Mouse (Mus musculus): Measurements from ENCODE around the gene Txnrd2. TPM values are rescaled to one million over a fixed set of nuclear protein-coding genes. Genes with fewer than 3 reads are reported as not detected.

Txnrd2 gene
- polyA plus RNA-seq, 1 experiment from 2014 or later: 23.3 TPM

DNA sequence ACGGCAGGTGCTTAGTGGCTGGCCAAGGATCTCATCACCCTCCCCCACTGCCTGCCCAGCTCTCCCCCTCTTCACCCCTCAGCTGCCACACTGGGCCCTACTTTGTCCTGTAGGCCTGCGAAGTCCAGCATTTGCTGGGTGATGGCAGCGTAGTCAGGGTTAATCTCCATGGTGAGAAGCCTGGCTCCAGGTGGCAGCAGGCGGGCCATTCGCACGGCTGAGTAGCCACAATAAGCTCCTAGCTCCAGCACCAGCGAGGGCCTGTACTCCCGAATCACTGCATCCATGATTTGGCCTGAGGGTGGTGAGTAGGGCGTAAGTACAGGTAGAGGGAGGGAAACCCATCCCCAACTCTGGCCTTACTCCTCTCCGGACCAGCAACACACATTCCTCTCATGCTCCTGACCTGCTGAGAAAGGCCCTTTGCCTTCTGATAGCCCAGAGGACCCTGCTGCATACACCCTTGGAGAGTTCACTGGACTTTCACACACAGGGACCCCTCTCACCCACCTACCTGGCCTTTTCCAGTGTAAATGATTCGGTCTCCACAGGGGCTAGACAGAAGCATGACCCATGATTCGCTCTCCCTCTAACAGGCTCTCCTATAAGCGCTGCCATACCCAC is 15.0 kb upstream of the Txnrd2 start:
- Histone ChIP-seq H3K9ac (0 out of 2 replicates have a peak overlapping the region, but pooled peaks have one; percentile 12), H3K27ac (peak overlapping the region; percentile 36; the same call in 1 of the 2 replicates), H3K4me1 (peaks cover 22% of the 10 kb centered on the region), H3K4me2 (no peak overlapping the region), H3K36me3 (replicated peaks) (peaks cover 38% of the 10 kb centered on the region), H3K4me3 (replicated peaks) (no peak overlapping the region), H3K9me3 (no peaks in the 10 kb centered on the region), H3K27me3 (no peaks in the 10 kb centered on the region; the same call in 1 of the 2 replicates)
- no peak for ATAC-seq (ENCODE audit: low FRiP score)
- WGBS: 62% methylated on average over 13 of the region's 13 CpGs

DNA sequence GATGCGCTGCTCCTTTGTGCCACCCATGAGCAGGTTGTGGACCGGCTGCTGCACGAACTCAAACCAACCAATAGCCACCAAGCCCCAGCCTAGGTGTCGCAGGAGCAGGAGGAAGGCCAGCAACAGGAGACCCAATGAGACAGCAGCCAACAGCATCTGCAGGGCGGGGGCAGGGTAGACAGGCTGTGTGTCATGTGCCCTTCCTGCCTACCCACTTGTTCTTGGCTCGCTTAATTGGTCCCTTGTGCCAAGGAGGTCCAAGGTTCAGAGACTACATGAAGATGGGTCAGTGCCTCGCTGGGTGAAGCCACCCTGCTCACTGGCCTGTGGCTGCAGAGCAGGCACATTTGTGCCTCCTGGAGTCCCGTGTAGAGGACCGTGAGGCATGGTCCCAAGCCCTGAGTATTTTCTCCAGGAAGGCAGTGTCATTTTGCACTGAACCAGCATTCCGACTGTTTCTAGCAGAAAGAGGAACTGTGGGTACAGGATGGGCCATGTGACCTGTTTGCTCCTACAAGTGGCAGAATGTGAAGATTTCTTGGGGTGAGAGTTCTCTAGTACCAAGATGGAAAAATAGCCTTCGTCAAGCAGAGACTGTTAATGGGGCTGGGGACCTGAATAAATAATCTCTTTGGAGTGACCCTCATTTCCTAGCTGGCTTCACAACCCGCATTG is 14.2 kb upstream of the Txnrd2 start:
- 85% methylated on average over 12 of the region's 12 CpGs for WGBS
- Histone ChIP-seq H3K36me3 (replicated peaks) (peaks cover 36% of the 10 kb centered on the region), H3K4me1 (peaks cover 19% of the 10 kb centered on the region), H3K9me3 (no peaks in the 10 kb centered on the region), H3K27ac (no peak overlapping the region), H3K4me2 (no peak overlapping the region), H3K27me3 (no peaks in the 10 kb centered on the region; the same call in 1 of the 2 replicates), H3K9ac (no peak overlapping the region), H3K4me3 (replicated peaks) (no peak overlapping the region)
- no peak for ATAC-seq (ENCODE audit: low FRiP score)

DNA sequence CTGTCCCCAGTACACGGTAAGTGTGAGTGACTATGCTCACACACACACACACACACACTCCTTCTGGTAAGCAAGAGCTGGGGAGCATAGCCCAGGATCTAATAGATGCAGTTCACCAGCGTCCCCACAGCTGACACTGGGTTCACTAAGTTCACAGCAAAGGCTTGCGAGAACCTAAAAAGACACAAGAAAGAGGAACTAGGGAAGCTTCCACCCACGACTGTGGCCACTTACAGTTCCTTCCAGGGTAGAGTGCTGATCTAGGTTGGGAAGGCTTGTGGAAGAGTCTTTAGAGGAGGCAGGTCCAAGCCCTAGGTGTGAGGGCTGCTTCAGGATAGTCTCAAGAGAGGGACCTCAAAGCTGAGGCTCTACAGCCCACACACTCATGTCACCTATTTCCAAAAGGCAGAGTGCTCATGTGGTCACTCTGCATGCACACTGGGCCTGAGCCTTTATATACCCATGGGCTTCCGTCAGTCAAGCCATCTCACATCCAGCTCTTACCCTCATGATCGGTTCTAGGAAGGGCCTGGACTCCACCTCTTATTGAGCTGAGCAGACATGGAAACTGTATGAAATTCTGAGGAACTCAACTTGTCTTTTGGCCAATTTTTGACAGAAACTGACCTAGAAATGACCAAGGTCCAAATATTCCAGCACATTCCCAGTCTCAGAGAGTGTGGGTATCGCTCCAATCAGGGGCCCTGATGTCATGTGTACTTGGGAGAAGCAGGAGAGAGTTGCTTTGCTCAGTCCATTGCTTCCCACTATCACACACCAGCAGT is 13.0 kb upstream of the Txnrd2 start:
- H3K4me1 ChIP-seq: peaks cover 19% of the 10 kb centered on the region
- no peaks in the 10 kb centered on the region for H3K9me3 ChIP-seq
- H3K27ac ChIP-seq: no peak overlapping the region
- peaks cover 33% of the 10 kb centered on the region for H3K36me3 ChIP-seq (replicated peaks)
- H3K27me3 ChIP-seq: no peaks in the 10 kb centered on the region; the same call in 1 of the 2 replicates
- H3K4me2 ChIP-seq: no peak overlapping the region
- no peak for ATAC-seq (ENCODE audit: low FRiP score)
- no peak overlapping the region for H3K4me3 ChIP-seq (replicated peaks)
- H3K9ac ChIP-seq: no peak overlapping the region
- WGBS: 89% methylated on average over 7 of the region's 7 CpGs

DNA sequence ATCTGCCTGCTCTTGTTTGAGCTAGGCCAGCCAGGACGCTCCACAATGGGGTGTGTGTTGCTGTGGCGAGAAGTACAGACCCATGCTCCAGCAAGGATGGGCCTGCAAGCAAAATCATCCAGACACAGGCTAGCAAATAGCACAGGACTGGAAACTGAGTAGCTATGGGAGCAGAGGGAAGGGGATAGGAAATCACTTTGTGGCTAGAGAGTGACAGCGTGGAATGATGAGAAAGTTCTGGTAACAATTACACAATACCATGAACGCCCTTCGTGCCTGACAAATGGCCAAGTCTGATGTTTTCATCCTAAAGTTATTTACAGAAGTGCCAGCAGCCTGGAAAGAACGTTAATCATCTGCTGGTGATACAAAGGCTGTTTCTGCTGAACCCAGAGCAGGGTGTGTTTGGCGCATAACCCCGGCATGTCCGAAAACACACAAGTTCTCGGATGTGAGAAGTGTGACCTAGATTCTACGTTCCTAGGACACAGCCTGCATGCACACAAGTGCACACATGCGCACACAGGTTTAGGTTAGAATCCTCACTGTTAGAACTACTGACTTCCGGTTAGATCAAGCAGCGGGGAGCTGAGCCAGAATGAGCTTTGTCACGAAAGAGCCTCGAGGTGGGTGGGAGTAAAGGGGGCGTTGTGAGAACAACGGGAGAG is 10.0 kb upstream of the Txnrd2 start:
- peaks cover 11% of the 10 kb centered on the region for H3K4me1 ChIP-seq
- H3K4me2 ChIP-seq: no peak overlapping the region
- H3K27ac ChIP-seq: no peak overlapping the region
- H3K9ac ChIP-seq: no peak overlapping the region
- 82% methylated on average over 18 of the region's 18 CpGs for WGBS
- peaks cover 13% of the 10 kb centered on the region for H3K36me3 ChIP-seq (replicated peaks)
- H3K27me3 ChIP-seq: no peaks in the 10 kb centered on the region
- no peak for ATAC-seq (ENCODE audit: low FRiP score)
- H3K9me3 ChIP-seq: no peaks in the 10 kb centered on the region
- H3K4me3 ChIP-seq (replicated peaks): no peak overlapping the region

DNA sequence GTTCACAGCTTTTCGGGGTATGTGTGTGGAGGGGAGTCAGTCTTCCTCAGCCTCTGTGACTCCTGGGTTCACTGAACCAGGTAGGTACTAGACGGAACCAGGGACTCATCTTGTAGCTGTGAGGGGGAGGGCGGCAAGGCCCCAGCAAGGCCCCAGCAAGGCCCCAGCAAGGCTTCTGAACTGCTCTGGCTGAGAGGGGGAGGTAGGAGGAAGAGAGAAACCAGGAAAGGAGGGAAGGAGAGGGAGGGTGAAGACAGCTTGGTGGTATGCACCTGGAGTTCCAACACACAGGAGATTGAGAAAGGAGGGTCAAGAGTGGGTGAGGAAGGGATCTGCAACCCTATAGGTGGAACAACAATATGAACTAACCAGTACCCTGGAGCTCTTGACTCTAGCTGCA is 9.3 kb upstream of the Txnrd2 start:
- H3K4me2 ChIP-seq: no peak overlapping the region
- H3K4me3 ChIP-seq (replicated peaks): no peak overlapping the region
- H3K9me3 ChIP-seq: no peaks in the 10 kb centered on the region
- peaks cover 5% of the 10 kb centered on the region for H3K4me1 ChIP-seq
- no peak overlapping the region for H3K27ac ChIP-seq
- WGBS: 87% methylated on average over 3 of the region's 3 CpGs
- peaks cover 13% of the 10 kb centered on the region for H3K36me3 ChIP-seq (replicated peaks)
- H3K9ac ChIP-seq: no peak overlapping the region
- no peaks in the 10 kb centered on the region for H3K27me3 ChIP-seq
- ATAC-seq (ENCODE audit: low FRiP score): no peak

DNA sequence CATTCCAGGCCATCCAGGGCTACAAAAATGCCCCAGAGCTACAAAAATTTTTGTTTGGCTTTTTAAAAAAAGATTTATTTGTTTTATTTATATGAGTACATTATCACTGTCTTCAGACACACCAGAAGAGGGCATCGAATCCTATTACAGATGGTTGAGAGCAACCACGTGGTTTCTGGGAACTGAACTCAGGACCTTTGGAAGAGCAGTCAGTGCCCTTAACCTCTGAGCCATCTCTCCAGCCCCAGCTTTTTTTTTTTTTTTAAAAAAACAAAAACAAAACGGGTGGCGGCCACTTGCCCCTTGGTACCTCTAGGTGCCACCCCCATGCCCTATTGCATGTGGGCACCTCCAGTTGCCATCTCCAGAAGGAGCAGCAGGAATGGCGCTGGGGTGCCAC is 8.7 kb upstream of the Txnrd2 start:
- no peaks in the 10 kb centered on the region for H3K27me3 ChIP-seq
- 86% methylated on average over 5 of the region's 5 CpGs for WGBS
- peaks cover 18% of the 10 kb centered on the region for H3K36me3 ChIP-seq (replicated peaks)
- no peak overlapping the region for H3K4me2 ChIP-seq
- ATAC-seq (ENCODE audit: low FRiP score): no peak
- H3K9me3 ChIP-seq: no peaks in the 10 kb centered on the region
- no peak overlapping the region for H3K9ac ChIP-seq
- H3K4me3 ChIP-seq (replicated peaks): no peak overlapping the region
- H3K27ac ChIP-seq: no peak overlapping the region
- 0 out of 2 replicates have a peak, but pooled peaks cover 4% of the 10 kb centered on the region for H3K4me1 ChIP-seq

DNA sequence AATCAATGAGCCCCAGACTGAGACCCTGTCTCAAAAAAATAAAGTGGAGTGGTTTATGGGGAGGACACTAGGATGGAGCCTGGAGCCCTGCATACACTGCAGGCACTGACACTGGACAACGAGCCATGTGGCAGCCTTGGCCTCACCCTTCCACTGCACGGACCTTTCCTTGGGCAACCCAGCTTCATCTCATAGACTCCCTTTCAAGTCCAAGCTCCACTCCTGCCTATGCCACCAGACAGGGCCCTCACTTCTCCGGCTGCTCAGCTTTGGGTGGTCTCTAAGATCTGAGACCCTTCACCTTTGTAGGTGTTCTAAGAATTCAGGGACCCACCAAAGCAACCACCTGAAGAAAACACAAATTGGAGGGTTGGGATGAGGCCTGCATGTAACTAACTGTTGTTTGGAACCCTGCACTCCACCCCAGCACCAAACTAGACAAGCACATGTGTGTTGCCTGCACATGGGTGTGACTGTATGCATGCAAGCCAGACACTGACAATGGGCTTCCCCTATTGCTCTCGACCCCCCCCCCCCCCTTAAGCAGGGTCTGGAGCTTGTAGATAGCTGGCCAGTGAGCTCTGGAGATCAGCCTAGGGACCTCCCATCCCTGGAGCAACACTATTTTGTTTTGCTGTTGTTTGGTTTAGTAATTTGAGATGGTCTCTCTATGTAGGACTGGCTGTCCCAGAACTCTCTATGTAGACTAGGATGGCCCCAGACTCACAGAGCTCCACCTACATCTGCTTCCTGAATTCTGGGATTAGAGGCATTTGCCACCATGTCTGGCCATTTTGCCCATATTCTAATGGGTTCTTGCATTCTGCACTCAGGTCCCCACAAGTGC is 7.2 kb upstream of the Txnrd2 start:
- no peak overlapping the region for H3K27ac ChIP-seq
- H3K9ac ChIP-seq: no peak overlapping the region
- H3K36me3 ChIP-seq (replicated peaks): peaks cover 24% of the 10 kb centered on the region
- WGBS: 81% methylated on average over 4 of the region's 4 CpGs
- no peak overlapping the region for H3K4me2 ChIP-seq
- H3K4me3 ChIP-seq (replicated peaks): no peak overlapping the region
- peaks cover 5% of the 10 kb centered on the region; the same call in 1 of the 2 replicates for H3K4me1 ChIP-seq
- no peak for ATAC-seq (ENCODE audit: low FRiP score)
- no peaks in the 10 kb centered on the region for H3K27me3 ChIP-seq
- no peaks in the 10 kb centered on the region for H3K9me3 ChIP-seq

DNA sequence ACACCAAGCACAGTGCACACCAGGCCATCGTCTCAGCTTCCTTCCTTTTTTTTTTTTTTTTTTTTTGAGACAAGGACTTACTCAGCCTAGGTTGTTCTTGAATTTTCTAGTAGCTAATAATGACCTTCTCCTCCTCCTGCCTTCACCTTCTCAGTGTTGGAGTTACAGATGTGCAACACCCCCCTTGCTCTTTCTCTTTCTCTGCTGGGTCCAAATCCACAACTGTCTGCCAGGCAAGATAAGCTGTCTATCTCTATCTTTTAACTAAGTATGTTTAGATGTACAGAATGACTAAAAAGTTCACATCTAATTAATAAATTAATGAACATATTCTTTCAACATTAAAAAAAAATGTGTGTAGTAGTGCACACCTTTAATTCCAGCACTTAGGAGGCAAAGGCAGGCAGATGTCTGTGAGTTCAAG is 6.6 kb upstream of the Txnrd2 start:
- Histone ChIP-seq H3K9ac (no peak overlapping the region), H3K27ac (no peak overlapping the region), H3K36me3 (replicated peaks) (peaks cover 24% of the 10 kb centered on the region), H3K4me3 (replicated peaks) (no peak overlapping the region), H3K9me3 (no peaks in the 10 kb centered on the region), H3K4me1 (peaks cover 12% of the 10 kb centered on the region), H3K4me2 (no peak overlapping the region), H3K27me3 (no peaks in the 10 kb centered on the region)
- WGBS: 85% methylated on average over 1 of the region's 1 CpGs
- ATAC-seq (ENCODE audit: low FRiP score): no peak

DNA sequence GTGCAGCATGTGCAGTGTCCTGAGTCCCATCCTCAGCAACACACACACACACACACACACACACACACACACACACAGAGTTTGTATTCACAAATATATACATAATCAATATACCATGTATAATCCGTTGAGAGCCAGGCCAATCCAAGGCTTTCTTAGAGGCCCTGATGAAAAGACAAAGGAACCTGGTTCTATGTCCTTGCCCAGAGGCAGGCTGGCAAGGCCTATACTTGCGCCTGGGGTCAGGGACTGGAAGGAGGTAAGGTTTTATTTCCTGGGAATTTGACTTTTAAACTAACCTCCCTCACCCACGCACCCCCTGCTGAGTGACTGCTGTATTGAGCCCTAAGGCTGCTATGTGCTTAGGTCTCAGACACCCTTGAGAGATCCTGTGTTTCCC is 5.6 kb upstream of the Txnrd2 start:
- Histone ChIP-seq H3K36me3 (replicated peaks) (peaks cover 20% of the 10 kb centered on the region), H3K9me3 (no peaks in the 10 kb centered on the region), H3K27me3 (no peaks in the 10 kb centered on the region), H3K4me1 (peaks cover 21% of the 10 kb centered on the region), H3K27ac (no peak overlapping the region), H3K9ac (no peak overlapping the region), H3K4me2 (no peak overlapping the region), H3K4me3 (replicated peaks) (no peak overlapping the region)
- no peak for ATAC-seq (ENCODE audit: low FRiP score)
- 76% methylated on average over 3 of the region's 3 CpGs for WGBS

DNA sequence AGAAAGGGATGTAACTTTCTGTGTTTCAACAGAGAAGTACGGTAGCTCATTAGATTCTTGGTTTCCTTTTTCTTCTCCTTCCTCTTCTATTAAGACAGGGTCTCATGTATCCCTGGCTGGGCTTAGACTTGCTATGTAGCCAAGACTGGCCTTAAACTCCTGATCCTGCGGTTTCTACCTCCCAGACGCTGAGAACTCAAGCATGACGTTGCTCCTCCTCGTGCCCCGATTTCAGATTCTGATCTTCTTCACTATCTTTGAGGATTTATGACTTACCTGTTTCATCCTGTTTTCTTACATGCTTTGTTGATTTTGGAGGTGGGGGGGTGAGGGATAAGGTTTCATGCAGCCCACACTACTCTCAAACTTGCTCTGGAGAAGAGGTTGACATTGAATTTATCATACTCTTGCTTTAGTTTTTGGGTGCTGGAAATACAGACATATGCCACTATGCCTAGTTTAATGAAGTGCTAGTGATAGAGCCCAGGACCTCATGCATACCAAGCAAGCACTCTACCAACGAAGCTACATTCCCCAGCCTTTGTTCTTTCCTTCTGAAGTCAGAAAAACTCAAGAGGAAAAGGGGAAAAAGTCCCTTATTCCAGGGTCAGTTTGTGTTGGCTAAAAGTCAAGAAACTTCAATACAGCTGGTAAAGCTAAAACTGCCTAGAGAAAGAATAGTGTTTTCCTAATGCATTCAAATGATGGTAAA is 2.8 kb upstream of the Txnrd2 start:
- no peak overlapping the region for H3K4me3 ChIP-seq (replicated peaks)
- no peaks in the 10 kb centered on the region for H3K9me3 ChIP-seq
- no peak for ATAC-seq (ENCODE audit: low FRiP score)
- no peak overlapping the region for H3K27ac ChIP-seq
- no peak overlapping the region for H3K9ac ChIP-seq
- no peaks in the 10 kb centered on the region for H3K27me3 ChIP-seq
- no peak overlapping the region for H3K4me2 ChIP-seq
- WGBS: 87% methylated on average over 7 of the region's 7 CpGs
- H3K4me1 ChIP-seq: peaks cover 32% of the 10 kb centered on the region
- H3K36me3 ChIP-seq (replicated peaks): peaks cover 12% of the 10 kb centered on the region

DNA sequence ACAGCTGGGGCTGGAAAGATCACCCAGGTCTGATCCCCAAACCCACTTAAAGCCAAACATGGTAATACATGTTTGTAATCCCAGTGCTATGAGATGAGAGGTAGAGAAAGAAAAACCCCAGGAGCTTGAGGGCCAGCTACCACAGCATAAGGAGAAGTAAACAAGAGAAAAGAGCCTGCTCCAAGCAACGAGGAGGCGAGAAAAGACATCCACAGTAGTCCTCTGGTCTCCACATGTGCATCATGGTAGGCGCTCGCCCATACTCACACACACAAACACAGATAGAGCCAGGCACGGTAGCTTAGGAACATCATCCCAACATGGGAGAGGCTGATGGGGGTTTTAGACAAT is 2.3 kb upstream of the Txnrd2 start:
- no peak for ATAC-seq (ENCODE audit: low FRiP score)
- Histone ChIP-seq H3K27ac (no peak overlapping the region), H3K4me3 (replicated peaks) (no peak overlapping the region), H3K36me3 (replicated peaks) (peaks cover 11% of the 10 kb centered on the region), H3K4me2 (no peak overlapping the region), H3K27me3 (no peaks in the 10 kb centered on the region), H3K4me1 (peaks cover 32% of the 10 kb centered on the region), H3K9ac (no peak overlapping the region), H3K9me3 (no peaks in the 10 kb centered on the region)
- 96% methylated on average over 5 of the region's 5 CpGs for WGBS
